Mouse (Mus musculus): ENCODE results near the gene Gdi2. TPM values are rescaled to one million over a fixed set of nuclear protein-coding genes. Genes with fewer than 3 reads are reported as not detected.
A peak's percentile ranks its signal among the peaks of the same experiment; 100 is the strongest.

Gdi2 gene
- polyA plus RNA-seq, 1 experiment from 2014 or later: 323 TPM

GRCm38 (mm10) chr13:3534146-3534545 is 3.7 kb upstream of the Gdi2 start:
- Histone ChIP-seq H3K36me3 (ENCODE audit: insufficient read depth, low read length) (no peaks in the 10 kb centered on the region), H3K9me3 (ENCODE audit: low read length) (no peaks in the 10 kb centered on the region), H3K27ac (ENCODE audit: low read length) (no peak overlapping the region), H3K4me1 (ENCODE audit: insufficient read depth, low read depth, low read length) (peaks cover 6% of the 10 kb centered on the region; the same call in 1 of the 2 replicates), H3K9ac (replicated peaks; ENCODE audit: low read depth) (no peak overlapping the region), H3K4me3 (ENCODE audit: low read depth, low read length) (no peak overlapping the region), H3K4me2 (replicated peaks; ENCODE audit: low read depth, low read length) (no peak overlapping the region), H3K27me3 (replicated peaks; ENCODE audit: insufficient read depth, low read length) (no peaks in the 10 kb centered on the region)
- DNase-seq (ENCODE audit: low spot score) (no peak), ATAC-seq (no peak)
- 90% methylated on average over 4 of the region's 4 CpGs for WGBS
- TF ChIP-seq CTCF (IDR thresholded peaks at IDR 0.05) (no peak), EP300 (IDR thresholded peaks at IDR 0.05) (no peak)

GRCm38 (mm10) chr13:3538223-3538968 is 533 bp downstream of the Gdi2 start:
- Histone ChIP-seq H3K4me1 (ENCODE audit: insufficient read depth, low read depth, low read length) (peaks cover 21% of the 10 kb centered on the region), H3K36me3 (ENCODE audit: insufficient read depth, low read length) (no peaks in the 10 kb centered on the region), H3K4me2 (replicated peaks; ENCODE audit: low read depth, low read length) (peak overlapping the region; percentile 66), H3K4me3 (ENCODE audit: low read depth, low read length) (peak overlapping the region; percentile 97), H3K9ac (replicated peaks; ENCODE audit: low read depth) (peak overlapping the region; percentile 92), H3K27me3 (replicated peaks; ENCODE audit: insufficient read depth, low read length) (no peaks in the 10 kb centered on the region), H3K9me3 (ENCODE audit: low read length) (no peaks in the 10 kb centered on the region), H3K27ac (ENCODE audit: low read length) (peak overlapping the region; percentile 99)
- DNase-seq (ENCODE audit: low spot score): peak; percentile 93
- peak; percentile 71 for ATAC-seq
- under 1% methylated on average over 46 of the region's 59 CpGs for WGBS
- TF ChIP-seq EP300 (IDR thresholded peaks at IDR 0.05) (peak; percentile 75), CTCF (IDR thresholded peaks at IDR 0.05) (no peak; the same call in 1 of the 2 replicates)

- under 1% methylated on average over 15 of the region's 15 CpGs for WGBS
- H3K4me3 ChIP-seq (ENCODE audit: low read depth, low read length): peak overlapping the region; percentile 97
- H3K27ac ChIP-seq (ENCODE audit: low read length): peak overlapping the region; percentile 99
- DNase-seq (ENCODE audit: low spot score): peak; percentile 46
- no peaks in the 10 kb centered on the region for H3K36me3 ChIP-seq (ENCODE audit: insufficient read depth, low read length)
- peaks cover 21% of the 10 kb centered on the region for H3K4me1 ChIP-seq (ENCODE audit: insufficient read depth, low read depth, low read length)
- H3K4me2 ChIP-seq (replicated peaks; ENCODE audit: low read depth, low read length): peak overlapping the region; percentile 66
- no peak for TF ChIP-seq CTCF (IDR thresholded peaks at IDR 0.05)
- TF ChIP-seq EP300 (IDR thresholded peaks at IDR 0.05): no peak
- ATAC-seq: no peak
- H3K27me3 ChIP-seq (replicated peaks; ENCODE audit: insufficient read depth, low read length): no peaks in the 10 kb centered on the region
- H3K9ac ChIP-seq (replicated peaks; ENCODE audit: low read depth): peak overlapping the region; percentile 92
- no peaks in the 10 kb centered on the region for H3K9me3 ChIP-seq (ENCODE audit: low read length)
Observed at GRCm38 (mm10) chr13:3538969-3539562, 1.2 kb downstream of the Gdi2 start.

DNA sequence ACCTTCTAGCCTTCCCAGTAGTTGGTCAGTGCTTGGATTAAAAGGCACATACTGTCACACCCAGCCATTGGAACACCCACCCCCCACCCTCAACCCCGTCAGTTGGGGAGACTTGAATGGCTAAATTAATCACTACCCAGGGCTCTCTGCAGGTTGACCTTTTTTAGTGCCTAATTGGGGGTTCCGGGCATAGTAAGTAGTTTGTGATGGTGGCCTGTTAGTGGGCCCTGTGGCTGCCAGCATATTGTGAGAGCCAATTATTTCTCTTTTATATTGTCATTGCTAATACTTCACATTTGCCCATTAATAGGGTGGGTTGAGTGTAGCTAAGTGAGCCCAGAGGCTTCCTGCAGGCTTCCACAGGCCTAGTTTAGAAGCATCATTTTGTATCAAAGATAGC is 2.3 kb downstream of the Gdi2 start:
- Histone ChIP-seq H3K36me3 (ENCODE audit: insufficient read depth, low read length) (no peaks in the 10 kb centered on the region), H3K27ac (ENCODE audit: low read length) (no peak overlapping the region), H3K9me3 (ENCODE audit: low read length) (no peaks in the 10 kb centered on the region), H3K4me2 (replicated peaks; ENCODE audit: low read depth, low read length) (peak overlapping the region; percentile 66; the same call in 1 of the 2 replicates), H3K4me1 (ENCODE audit: insufficient read depth, low read depth, low read length) (peaks cover 21% of the 10 kb centered on the region), H3K4me3 (ENCODE audit: low read depth, low read length) (no peak overlapping the region), H3K9ac (replicated peaks; ENCODE audit: low read depth) (no peak overlapping the region), H3K27me3 (replicated peaks; ENCODE audit: insufficient read depth, low read length) (no peaks in the 10 kb centered on the region)
- TF ChIP-seq CTCF (IDR thresholded peaks at IDR 0.05) (no peak), EP300 (IDR thresholded peaks at IDR 0.05) (no peak)
- WGBS: 54% methylated on average over 2 of the region's 2 CpGs
- no peak for ATAC-seq
- no peak for DNase-seq (ENCODE audit: low spot score)

DNA sequence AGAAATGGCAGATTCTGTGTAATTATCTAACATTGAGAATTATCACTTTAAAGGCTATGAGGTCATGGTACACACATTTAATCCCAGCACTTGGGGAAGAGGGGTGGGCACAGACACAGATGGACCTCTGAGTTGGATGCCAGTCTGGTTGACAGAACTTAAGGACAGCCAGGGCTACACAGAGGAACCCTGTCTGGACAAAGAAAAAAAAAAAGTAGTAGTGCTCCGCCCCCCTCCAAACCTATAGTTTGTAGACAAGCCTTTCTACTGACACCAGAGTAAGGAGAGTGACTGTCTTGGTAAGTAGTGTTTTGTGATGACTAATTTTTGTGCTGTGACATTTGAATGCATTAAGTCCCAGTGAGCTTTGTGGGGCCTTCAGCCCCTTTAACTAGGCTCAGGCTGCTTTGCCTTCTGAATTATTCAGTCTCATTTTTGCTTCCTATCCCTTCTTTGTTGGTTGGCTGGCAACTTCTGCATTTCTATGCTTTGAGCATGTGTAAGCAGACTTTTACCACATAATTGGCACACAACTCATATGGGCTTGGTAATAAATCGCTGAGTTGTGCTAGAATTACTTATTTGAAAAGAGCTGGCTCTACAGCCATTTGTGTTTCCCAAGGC is 3.4 kb downstream of the Gdi2 start:
- TF ChIP-seq CTCF (IDR thresholded peaks at IDR 0.05): no peak
- Histone ChIP-seq H3K9me3 (ENCODE audit: low read length) (no peaks in the 10 kb centered on the region), H3K4me1 (ENCODE audit: insufficient read depth, low read depth, low read length) (peaks cover 21% of the 10 kb centered on the region), H3K27me3 (replicated peaks; ENCODE audit: insufficient read depth, low read length) (no peaks in the 10 kb centered on the region), H3K36me3 (ENCODE audit: insufficient read depth, low read length) (no peaks in the 10 kb centered on the region), H3K27ac (ENCODE audit: low read length) (no peak overlapping the region), H3K4me2 (replicated peaks; ENCODE audit: low read depth, low read length) (no peak overlapping the region), H3K4me3 (ENCODE audit: low read depth, low read length) (no peak overlapping the region), H3K9ac (replicated peaks; ENCODE audit: low read depth) (no peak overlapping the region)
- ATAC-seq (no peak), DNase-seq (ENCODE audit: low spot score) (peak; percentile 60)
- WGBS: 70% methylated on average over 2 of the region's 2 CpGs

DNA sequence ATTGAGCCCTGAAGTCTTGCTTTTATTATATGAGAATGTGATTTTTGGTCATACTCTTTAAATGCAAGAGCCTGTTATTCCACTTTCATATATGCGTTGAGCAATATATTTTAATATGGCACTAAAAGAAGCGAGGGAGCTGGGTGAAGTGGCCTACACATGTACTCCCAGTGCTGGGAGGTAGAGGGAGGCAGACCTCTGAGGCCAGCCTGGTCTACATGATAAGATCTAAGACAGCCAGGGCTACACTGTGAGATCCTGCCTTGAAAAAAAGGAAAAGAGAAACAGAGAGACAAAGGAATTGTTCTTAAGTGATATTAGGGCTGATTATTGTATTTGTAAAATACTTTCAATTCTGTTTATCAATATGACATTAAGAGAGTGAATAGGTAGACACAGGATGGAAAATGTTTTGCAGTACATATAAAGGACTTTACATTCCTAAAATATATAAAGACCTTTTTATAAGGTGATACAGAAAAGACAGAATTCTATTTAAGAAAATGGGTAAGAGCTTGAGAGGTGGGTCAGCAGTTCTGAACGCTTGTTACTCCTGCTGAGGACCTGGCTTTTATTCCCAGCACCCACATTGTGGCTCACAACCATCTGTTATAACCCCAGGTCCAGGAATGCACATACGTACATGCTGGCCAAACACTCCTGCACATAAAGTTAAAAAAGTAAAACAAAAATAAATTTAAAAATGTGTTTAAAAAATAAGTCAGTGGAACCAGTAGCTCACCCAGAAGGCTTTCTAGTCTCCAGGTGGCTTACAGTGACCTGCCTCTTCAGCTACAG is 6.4 kb downstream of the Gdi2 start:
- DNase-seq (ENCODE audit: low spot score): no peak
- H3K27ac ChIP-seq (ENCODE audit: low read length): no peak overlapping the region
- no peak overlapping the region for H3K4me2 ChIP-seq (replicated peaks; ENCODE audit: low read depth, low read length)
- WGBS: 82% methylated on average over 4 of the region's 4 CpGs
- no peak for ATAC-seq
- TF ChIP-seq EP300 (IDR thresholded peaks at IDR 0.05) (no peak), CTCF (IDR thresholded peaks at IDR 0.05) (peak; percentile 20; the same call in 1 of the 2 replicates)
- 0 out of 2 replicates have a peak, but pooled peaks cover 5% of the 10 kb centered on the region for H3K36me3 ChIP-seq (ENCODE audit: insufficient read depth, low read length)
- H3K4me1 ChIP-seq (ENCODE audit: insufficient read depth, low read depth, low read length): peaks cover 15% of the 10 kb centered on the region
- H3K4me3 ChIP-seq (ENCODE audit: low read depth, low read length): no peak overlapping the region
- H3K9ac ChIP-seq (replicated peaks; ENCODE audit: low read depth): no peak overlapping the region
- no peaks in the 10 kb centered on the region for H3K27me3 ChIP-seq (replicated peaks; ENCODE audit: insufficient read depth, low read length)
- no peaks in the 10 kb centered on the region for H3K9me3 ChIP-seq (ENCODE audit: low read length)

All from lung, postnatal 0 days (tissue).